Mouse (Mus musculus): ENCODE data around the gene Alkal2.

- no peak for TF ChIP-seq CTCF (IDR thresholded peaks at IDR 0.05; ENCODE audit: low read depth)
- TF ChIP-seq EP300 (IDR thresholded peaks at IDR 0.05; ENCODE audit: low read depth) = no peak
These were observed 38.3 kb downstream of the Alkal2 start for GRCm38 (mm10) chr12:30922401-30922800.

Data from heart, postnatal 0 days (tissue).